Mouse (Mus musculus) heart, postnatal 0 days (tissue): ENCODE data around the gene Gm20521. TPM values are rescaled to one million over a fixed set of nuclear protein-coding genes. Genes with fewer than 3 reads are reported as not detected.

Source experiments
- ATAC-seq: fragments of 200-750 bp; cut with Nextera tagmentation; 2 replicates; pipeline ENCODE4 v1.8.0; 2017; ENCODE audit warnings: low read depth, moderate number of reproducible peaks, moderate library complexity; ENCODE audit not compliant: insufficient read depth
- DNase-seq: peaks from one replicate; pipeline ENCODE4 v3.0.0-alpha.2; 2016; ENCODE audit warnings: low spot score
- H3K27ac ChIP-seq: fragments of 300-500 bp; sonication (generic); 2 replicates; pipeline ENCODE4 v1.5.1; 2014; ENCODE audit warnings: low read depth, mild to moderate bottlenecking
- H3K27me3 ChIP-seq: fragments of 300-500 bp; sonication (generic); 2 replicates; pipeline ENCODE4 v1.6.1; 2014; ENCODE audit warnings: low read length, mixed read lengths; ENCODE audit not compliant: control insufficient read depth, insufficient read depth
- H3K36me3 ChIP-seq: fragments of 300-500 bp; sonication (generic); replicated peaks from 2 replicates; pipeline ENCODE4 v1.6.1; 2014; ENCODE audit warnings: low read length, mixed read lengths; ENCODE audit not compliant: control insufficient read depth, insufficient read depth
- H3K4me1 ChIP-seq: fragments of 300-500 bp; sonication (generic); 2 replicates; pipeline ENCODE4 v1.6.1; 2014; ENCODE audit warnings: antibody characterized with exemption; ENCODE audit not compliant: control insufficient read depth, insufficient read depth
- H3K4me2 ChIP-seq: fragments of 300-500 bp; sonication (generic); 2 replicates; pipeline ENCODE4 v1.6.1; 2014; ENCODE audit warnings: low read depth, mild to moderate bottlenecking, low read length, moderate library complexity
- H3K4me3 ChIP-seq: fragments of 300-500 bp; sonication (generic); 2 replicates; pipeline ENCODE4 v1.5.1; 2014; ENCODE audit warnings: low read depth, low read length
- H3K9ac ChIP-seq: fragments of 300-500 bp; sonication (generic); replicated peaks from 2 replicates; pipeline ENCODE4 v1.6.1; 2014; ENCODE audit warnings: low read depth, low read length, mixed read lengths
- H3K9me3 ChIP-seq: fragments of 300-500 bp; sonication (generic); replicated peaks from 2 replicates; pipeline ENCODE4 v1.6.1; 2016; ENCODE audit warnings: low read length; ENCODE audit not compliant: control insufficient read depth
- CTCF ChIP-seq: IDR thresholded peaks from 2 replicates; pipeline ENCODE4 v1.5.1; 2016; ENCODE audit warnings: antibody characterized with exemption, control low read depth, low read depth
- EP300 ChIP-seq: IDR thresholded peaks from 2 replicates; pipeline ENCODE4 v1.6.1; 2016; ENCODE audit warnings: antibody characterized with exemption, low read depth
- WGBS: fragments of 180-500 bp; shearing (Covaris S2); extraction: QIAGEN DNeasy Blood & Tissue Kit; methylation state at CpG from one replicate; pipeline ENCODE4 v1.1.7; 2014; 5-methylcytosine and 5-hydroxymethylcytosine counted together
- polyA plus RNA-seq: library from polyadenylated mRNA; unstranded; fragments of >200 nt; fragmentation: Nextera tagmentation; extraction: Ambion mirVana; gene quantifications from 2 replicates; pipeline ENCODE4 v1.2.1, GENCODE M21; 2015
- total RNA-seq: library from RNA; depleted of rRNA; stranded (reverse); fragments of >200 nt; gene quantifications from 2 replicates; pipeline ENCODE4 v1.2.3, GENCODE M21; 2014; ENCODE audit warnings: low replicate concordance

The Gm20521 gene
- total and polyA plus RNA-seq, 2 experiments from 2014 or later = 0.18 TPM; not detected in 1

- 77% methylated on average over 7 of the region's 7 CpGs for WGBS
- Histone ChIP-seq H3K9ac (no peak overlapping the region), H3K4me3 (no peak overlapping the region), H3K36me3 (peaks cover 9% of the 10 kb centered on the region; the same call in 1 of the 2 replicates), H3K9me3 (no peaks in the 10 kb centered on the region), H3K4me2 (no peak overlapping the region), H3K27ac (no peak overlapping the region), H3K27me3 (no peaks in the 10 kb centered on the region), H3K4me1 (peaks cover 6% of the 10 kb centered on the region)
- TF ChIP-seq CTCF (no peak), EP300 (no peak)
- ATAC-seq (no peak), DNase-seq (no peak)
Measured at GRCm38 (mm10) chr14:54908682-54909081, 25.4 kb downstream of the Gm20521 start.

GRCm38 (mm10) chr14:54912109-54912850 lies 29.0 kb downstream of the Gm20521 start:
- Histone ChIP-seq H3K27ac (no peak overlapping the region; the same call in 1 of the 2 replicates), H3K4me3 (peak overlapping the region; percentile 84), H3K36me3 (peaks cover 14% of the 10 kb centered on the region; the same call in 1 of the 2 replicates), H3K27me3 (no peaks in the 10 kb centered on the region), H3K9me3 (no peaks in the 10 kb centered on the region), H3K9ac (peak overlapping the region; percentile 76), H3K4me2 (peak overlapping the region; percentile 99), H3K4me1 (peaks cover 6% of the 10 kb centered on the region)
- DNase-seq (no peak), ATAC-seq (peak; percentile 56)
- no peak for TF ChIP-seq CTCF
- TF ChIP-seq EP300 = no peak
- 4% methylated on average over 55 of the region's 69 CpGs for whole genome bisulfite sequencing

GRCm38 (mm10) chr14:54912886-54913285 lies 29.6 kb downstream of the Gm20521 start, which contains the start of gene Slc22a17:
Gene Slc22a17 (minus strand): TSS chr14:54913132.
- peaks cover 6% of the 10 kb centered on the region for H3K4me1 ChIP-seq
- peak within 1 kb of the TSS; percentile 76 for H3K9ac ChIP-seq
- no peaks in the 10 kb centered on the region for H3K9me3 ChIP-seq
- H3K4me2 ChIP-seq = peak within 1 kb of the TSS; percentile 99
- TF ChIP-seq EP300 (no peak), CTCF (no peak)
- no peaks in the 10 kb centered on the region for H3K27me3 ChIP-seq
- no peak within 1 kb of the TSS; the same call in 1 of the 2 replicates for H3K27ac ChIP-seq
- WGBS = 1% methylated on average over 27 of the region's 28 CpGs
- 0 out of 2 replicates have a peak, but pooled peaks cover 12% of the 10 kb centered on the region for H3K36me3 ChIP-seq
- DNase-seq (peak; percentile 71), ATAC-seq (peak; percentile 88)
- H3K4me3 ChIP-seq = peak within 1 kb of the TSS; percentile 84

GRCm38 (mm10) chr14:54913343-54913742 lies 30.1 kb downstream of the Gm20521 start:
- Histone ChIP-seq H3K36me3 (0 out of 2 replicates have a peak, but pooled peaks cover 12% of the 10 kb centered on the region), H3K4me3 (peak overlapping the region; percentile 84), H3K27me3 (no peaks in the 10 kb centered on the region), H3K9ac (peak overlapping the region; percentile 76; the same call in 1 of the 2 replicates), H3K9me3 (no peaks in the 10 kb centered on the region), H3K4me1 (peaks cover 6% of the 10 kb centered on the region), H3K4me2 (peak overlapping the region; percentile 99), H3K27ac (no peak overlapping the region)
- no peak for TF ChIP-seq CTCF
- 20% methylated on average over 10 of the region's 10 CpGs for WGBS
- 0 out of 2 replicates have a peak, but pooled peaks have one; percentile 0 for ATAC-seq
- no peak for DNase-seq

GRCm38 (mm10) chr14:54920076-54920685 lies 36.9 kb downstream of the Gm20521 start:
- ATAC-seq = no peak

More at GRCm38 (mm10) chr14:54920076-54920685, 36.9 kb downstream of the Gm20521 start:
- 81% methylated on average over 16 of the region's 16 CpGs for WGBS
- Histone ChIP-seq H3K36me3 (0 out of 2 replicates have a peak, but pooled peaks cover 12% of the 10 kb centered on the region), H3K4me1 (peaks cover 3% of the 10 kb centered on the region; the same call in 1 of the 2 replicates), H3K9me3 (no peaks in the 10 kb centered on the region), H3K4me2 (no peak overlapping the region), H3K9ac (no peak overlapping the region), H3K27me3 (no peaks in the 10 kb centered on the region), H3K4me3 (no peak overlapping the region), H3K27ac (no peak overlapping the region)
- DNase-seq = no peak
- TF ChIP-seq EP300 = no peak
- no peak for TF ChIP-seq CTCF
